Mouse (Mus musculus): ENCODE measurements around the gene Trpv3. TPM values are rescaled to one million over a fixed set of nuclear protein-coding genes. Genes with fewer than 3 reads are reported as not detected.

Trpv3 gene
- polyA plus RNA-seq, 1 experiment from 2014 or later = 0.03 TPM

DNA sequence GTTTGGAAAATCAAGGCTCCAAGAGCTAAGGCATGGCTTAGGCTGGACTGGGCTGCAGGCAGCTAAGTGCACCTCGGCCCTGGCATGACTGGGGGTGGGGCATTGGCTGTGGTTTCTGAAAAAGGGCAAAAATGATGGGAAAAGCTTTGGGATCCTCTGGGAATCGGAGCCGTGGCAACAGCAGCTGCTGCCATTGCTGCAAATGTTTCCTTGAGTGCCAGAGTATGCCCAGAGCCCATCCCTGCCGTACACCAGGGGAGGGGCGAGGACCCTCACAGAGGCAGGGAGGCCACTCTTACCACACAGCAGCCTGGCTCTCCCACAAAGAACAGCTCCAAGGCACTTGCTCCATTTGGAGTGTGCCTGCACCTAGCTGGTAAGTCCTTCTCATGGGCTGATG lies 33.2 kb upstream of the Trpv3 start, which contains the start of gene Trpv1:
Gene Trpv1, plus strand, starts transcription at position 301 of the 400 bp plus-strand sequence.
- ATAC-seq (ENCODE audit: low FRiP score) (no peak), DNase-seq (ENCODE audit: low spot score) (no peak)
- H3K4me1 ChIP-seq (replicated peaks; ENCODE audit: control insufficient read depth, insufficient read depth, low read length) = no peaks in the 10 kb centered on the region
- H3K9me3 ChIP-seq (ENCODE audit: control insufficient read depth, low read length) = no peaks in the 10 kb centered on the region
- H3K4me3 ChIP-seq (ENCODE audit: low read depth, low read length) = no peak within 1 kb of the TSS
- H3K27ac ChIP-seq (ENCODE audit: low read depth, low read length) = no peak within 1 kb of the TSS
- H3K4me2 ChIP-seq (replicated peaks; ENCODE audit: low read depth, low read length) = no peak within 1 kb of the TSS
- H3K36me3 ChIP-seq (ENCODE audit: control insufficient read depth, insufficient read depth, low read length) = no peaks in the 10 kb centered on the region
- H3K9ac ChIP-seq (ENCODE audit: low read depth, low read length) = no peak within 1 kb of the TSS
- WGBS = 87% methylated on average over 5 of the region's 5 CpGs
- H3K27me3 ChIP-seq (ENCODE audit: control insufficient read depth, insufficient read depth, low read length) = no peaks in the 10 kb centered on the region

DNA sequence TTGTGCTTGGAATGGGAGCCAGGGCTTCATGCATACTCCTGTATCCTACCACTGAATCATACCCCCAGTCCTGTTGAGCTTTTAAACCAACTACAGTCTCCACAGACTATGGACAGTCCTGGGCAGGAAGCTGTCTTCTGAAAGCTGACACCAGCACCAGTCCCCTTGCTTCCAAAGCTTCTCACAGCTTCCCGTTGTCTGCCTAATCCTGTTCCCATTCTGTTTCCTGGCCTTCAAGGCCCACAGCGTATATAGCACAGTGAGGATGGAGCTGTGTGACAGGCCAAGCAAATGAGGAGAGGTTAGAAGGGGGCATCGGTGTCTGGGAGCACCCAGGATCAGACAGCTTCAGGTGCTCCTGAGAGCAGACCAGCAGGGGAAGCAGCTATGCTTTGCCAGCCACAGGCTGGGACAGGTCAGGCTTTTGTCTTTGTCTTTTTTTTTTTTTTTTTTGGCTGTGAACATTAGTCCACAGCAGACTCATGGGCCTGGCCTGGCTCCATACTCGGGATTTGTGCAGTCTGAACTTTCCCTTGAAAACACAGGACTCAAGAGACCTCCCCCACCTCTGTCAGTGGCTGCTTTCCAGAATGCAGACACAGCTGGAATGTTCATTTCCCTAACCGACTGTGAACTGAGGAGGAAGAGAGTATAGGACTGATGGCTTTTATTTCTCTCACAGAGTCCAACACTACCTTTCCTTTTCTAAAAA lies 31.0 kb upstream of the Trpv3 start:
- Histone ChIP-seq H3K27me3 (ENCODE audit: control insufficient read depth, insufficient read depth, low read length) (no peaks in the 10 kb centered on the region), H3K9ac (ENCODE audit: low read depth, low read length) (no peak overlapping the region), H3K36me3 (ENCODE audit: control insufficient read depth, insufficient read depth, low read length) (no peaks in the 10 kb centered on the region), H3K27ac (ENCODE audit: low read depth, low read length) (no peak overlapping the region), H3K4me3 (ENCODE audit: low read depth, low read length) (no peak overlapping the region), H3K4me1 (replicated peaks; ENCODE audit: control insufficient read depth, insufficient read depth, low read length) (no peaks in the 10 kb centered on the region), H3K9me3 (ENCODE audit: control insufficient read depth, low read length) (no peaks in the 10 kb centered on the region), H3K4me2 (replicated peaks; ENCODE audit: low read depth, low read length) (no peak overlapping the region)
- WGBS = 45% methylated on average over 5 of the region's 5 CpGs
- DNase-seq (ENCODE audit: low spot score) = no peak
- ATAC-seq (ENCODE audit: low FRiP score) = no peak

DNA sequence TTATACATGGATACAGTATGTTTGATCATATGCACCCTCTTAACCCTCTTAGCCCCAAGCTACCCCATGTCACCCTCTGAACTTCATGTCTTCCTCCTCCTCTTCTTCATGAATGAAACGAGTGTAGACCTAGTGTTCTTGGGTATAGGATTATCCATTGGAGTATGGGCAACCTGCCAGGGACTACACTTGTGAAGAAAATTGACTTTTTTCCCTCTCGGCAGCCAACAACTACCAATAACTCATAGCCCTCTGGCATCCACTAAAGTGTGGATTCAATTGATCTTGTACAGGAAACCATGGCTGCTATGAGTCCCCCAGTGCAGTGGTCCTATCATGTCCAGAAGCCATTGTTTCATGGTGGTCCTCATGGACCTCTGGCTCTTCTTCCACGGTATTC lies 30.5 kb upstream of the Trpv3 start:
- Histone ChIP-seq H3K27ac (ENCODE audit: low read depth, low read length) (no peak overlapping the region), H3K9ac (ENCODE audit: low read depth, low read length) (no peak overlapping the region), H3K27me3 (ENCODE audit: control insufficient read depth, insufficient read depth, low read length) (no peaks in the 10 kb centered on the region), H3K36me3 (ENCODE audit: control insufficient read depth, insufficient read depth, low read length) (no peaks in the 10 kb centered on the region), H3K9me3 (ENCODE audit: control insufficient read depth, low read length) (no peaks in the 10 kb centered on the region), H3K4me1 (replicated peaks; ENCODE audit: control insufficient read depth, insufficient read depth, low read length) (no peaks in the 10 kb centered on the region), H3K4me2 (replicated peaks; ENCODE audit: low read depth, low read length) (no peak overlapping the region), H3K4me3 (ENCODE audit: low read depth, low read length) (no peak overlapping the region)
- 82% methylated on average over 3 of the region's 3 CpGs for WGBS
- DNase-seq (ENCODE audit: low spot score) (no peak), ATAC-seq (ENCODE audit: low FRiP score) (no peak)

DNA sequence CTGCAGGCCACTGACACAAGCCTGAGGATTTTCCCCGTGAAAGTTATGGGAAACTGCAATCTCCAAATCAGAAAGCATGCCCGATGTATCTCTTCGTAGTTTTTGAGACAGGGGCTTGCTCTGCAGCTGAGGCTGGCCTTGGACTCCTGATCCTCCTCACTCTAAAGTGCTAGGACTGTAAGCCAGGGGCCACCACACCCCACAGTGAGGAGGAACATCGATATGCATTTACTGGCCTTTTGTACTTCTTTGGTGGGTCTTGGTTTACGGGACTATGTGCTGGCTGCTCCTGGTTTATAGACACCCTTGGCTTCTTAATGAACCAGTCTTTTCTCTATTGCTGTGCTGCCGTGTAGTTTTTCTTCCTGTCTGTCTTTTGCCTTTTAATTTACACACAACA lies 25.0 kb upstream of the Trpv3 start:
- 87% methylated on average over 6 of the region's 6 CpGs for WGBS
- Histone ChIP-seq H3K36me3 (ENCODE audit: control insufficient read depth, insufficient read depth, low read length) (no peaks in the 10 kb centered on the region), H3K27me3 (ENCODE audit: control insufficient read depth, insufficient read depth, low read length) (no peaks in the 10 kb centered on the region)

DNA sequence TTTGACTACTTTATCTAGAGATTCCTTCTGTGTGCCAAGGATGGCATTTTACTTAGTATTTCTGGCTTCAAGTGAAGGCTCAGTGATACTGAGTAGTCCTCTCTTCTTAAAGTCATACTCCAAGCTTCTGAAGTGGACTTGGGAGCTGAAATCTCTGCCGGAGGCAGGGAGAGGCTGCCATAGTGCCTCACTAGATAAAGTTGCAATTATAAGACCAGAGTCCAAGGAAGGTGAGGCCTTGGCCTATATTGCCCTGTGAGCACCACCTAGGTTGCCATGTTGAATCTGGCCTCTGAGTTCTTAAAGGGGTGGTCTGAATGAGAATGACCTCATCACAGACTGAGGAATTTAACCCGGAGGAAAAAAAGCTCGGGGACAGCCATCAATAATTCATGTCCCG lies 24.4 kb upstream of the Trpv3 start:
- Histone ChIP-seq H3K27me3 (ENCODE audit: control insufficient read depth, insufficient read depth, low read length) (no peaks in the 10 kb centered on the region), H3K9me3 (ENCODE audit: control insufficient read depth, low read length) (no peaks in the 10 kb centered on the region), H3K36me3 (ENCODE audit: control insufficient read depth, insufficient read depth, low read length) (no peaks in the 10 kb centered on the region), H3K4me1 (replicated peaks; ENCODE audit: control insufficient read depth, insufficient read depth, low read length) (no peaks in the 10 kb centered on the region), H3K9ac (ENCODE audit: low read depth, low read length) (no peak overlapping the region), H3K4me3 (ENCODE audit: low read depth, low read length) (no peak overlapping the region), H3K4me2 (replicated peaks; ENCODE audit: low read depth, low read length) (no peak overlapping the region), H3K27ac (ENCODE audit: low read depth, low read length) (no peak overlapping the region)
- 88% methylated on average over 4 of the region's 4 CpGs for WGBS
- ATAC-seq (ENCODE audit: low FRiP score) = no peak
- DNase-seq (ENCODE audit: low spot score) = no peak

More for the DNA sequence above, 25.0 kb upstream of the Trpv3 start:
- no peak overlapping the region for H3K9ac ChIP-seq (ENCODE audit: low read depth, low read length)
- no peak for DNase-seq (ENCODE audit: low spot score)
- H3K4me3 ChIP-seq (ENCODE audit: low read depth, low read length) = no peak overlapping the region
- no peak overlapping the region for H3K27ac ChIP-seq (ENCODE audit: low read depth, low read length)
- no peak for ATAC-seq (ENCODE audit: low FRiP score)
- H3K9me3 ChIP-seq (ENCODE audit: control insufficient read depth, low read length) = no peaks in the 10 kb centered on the region
- no peak overlapping the region for H3K4me2 ChIP-seq (replicated peaks; ENCODE audit: low read depth, low read length)
- H3K4me1 ChIP-seq (replicated peaks; ENCODE audit: control insufficient read depth, insufficient read depth, low read length) = no peaks in the 10 kb centered on the region

DNA sequence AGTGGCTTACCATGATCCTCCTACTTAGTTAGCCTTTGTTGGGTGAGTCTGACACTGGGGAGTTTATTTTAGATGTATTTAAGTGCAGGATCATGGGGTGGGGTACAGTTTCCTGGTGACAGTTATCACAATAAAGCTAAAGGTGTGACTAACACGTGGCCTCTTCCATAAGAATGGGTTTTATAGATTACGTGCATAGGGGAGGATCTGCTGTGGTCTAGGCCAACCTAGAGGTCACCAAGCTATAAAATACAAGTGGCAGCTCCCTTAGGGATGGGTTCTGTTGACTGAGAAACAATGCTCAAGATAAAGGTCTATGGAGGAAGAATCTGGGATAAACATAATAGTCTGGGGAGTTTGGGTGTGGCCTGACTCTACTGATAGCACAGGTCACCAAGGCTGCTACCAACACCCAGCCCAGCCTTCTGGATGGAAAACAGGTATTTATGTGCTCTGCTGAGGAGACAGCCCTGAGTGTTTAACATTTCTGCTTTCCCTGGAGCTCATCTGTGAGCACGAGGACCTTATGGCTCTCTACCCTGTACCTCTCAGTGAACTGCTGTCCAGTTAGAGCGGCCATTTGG lies 9.7 kb upstream of the Trpv3 start:
- no peaks in the 10 kb centered on the region for H3K36me3 ChIP-seq (ENCODE audit: control insufficient read depth, insufficient read depth, low read length)

DNA sequence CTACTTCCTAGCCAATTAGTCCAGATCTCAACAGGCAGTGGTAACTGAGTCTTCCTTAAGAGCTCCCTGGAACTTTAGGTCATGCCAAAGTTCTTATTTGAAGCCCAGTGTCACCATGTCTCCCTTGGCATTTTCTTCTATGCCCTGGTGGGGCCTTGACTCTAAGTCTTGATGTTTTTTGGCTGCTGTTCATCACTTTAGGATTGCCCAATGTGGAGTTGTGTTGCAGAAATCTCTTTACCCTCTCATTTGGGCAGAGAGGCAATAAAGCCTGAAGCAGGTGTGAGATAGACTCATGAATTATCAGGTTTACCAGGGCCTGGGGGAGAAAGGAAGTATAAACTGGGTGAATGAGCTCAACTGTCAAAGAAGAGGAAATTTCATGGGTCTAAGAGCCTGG lies 8.5 kb upstream of the Trpv3 start:
- ATAC-seq (ENCODE audit: low FRiP score) (no peak), DNase-seq (ENCODE audit: low spot score) (no peak)
- Histone ChIP-seq H3K9ac (ENCODE audit: low read depth, low read length) (no peak overlapping the region), H3K4me3 (ENCODE audit: low read depth, low read length) (no peak overlapping the region), H3K27ac (ENCODE audit: low read depth, low read length) (no peak overlapping the region), H3K36me3 (ENCODE audit: control insufficient read depth, insufficient read depth, low read length) (no peaks in the 10 kb centered on the region), H3K27me3 (ENCODE audit: control insufficient read depth, insufficient read depth, low read length) (no peaks in the 10 kb centered on the region), H3K4me1 (replicated peaks; ENCODE audit: control insufficient read depth, insufficient read depth, low read length) (no peaks in the 10 kb centered on the region), H3K9me3 (ENCODE audit: control insufficient read depth, low read length) (no peaks in the 10 kb centered on the region), H3K4me2 (replicated peaks; ENCODE audit: low read depth, low read length) (no peak overlapping the region)

More for the DNA sequence above, 9.7 kb upstream of the Trpv3 start:
- Histone ChIP-seq H3K9me3 (ENCODE audit: control insufficient read depth, low read length) (no peaks in the 10 kb centered on the region), H3K4me3 (ENCODE audit: low read depth, low read length) (no peak overlapping the region), H3K4me1 (replicated peaks; ENCODE audit: control insufficient read depth, insufficient read depth, low read length) (no peaks in the 10 kb centered on the region), H3K27me3 (ENCODE audit: control insufficient read depth, insufficient read depth, low read length) (no peaks in the 10 kb centered on the region), H3K4me2 (replicated peaks; ENCODE audit: low read depth, low read length) (no peak overlapping the region), H3K27ac (ENCODE audit: low read depth, low read length) (no peak overlapping the region), H3K9ac (ENCODE audit: low read depth, low read length) (no peak overlapping the region)
- no peak for DNase-seq (ENCODE audit: low spot score)
- ATAC-seq (ENCODE audit: low FRiP score) = no peak
- WGBS = 76% methylated on average over 4 of the region's 4 CpGs

DNA sequence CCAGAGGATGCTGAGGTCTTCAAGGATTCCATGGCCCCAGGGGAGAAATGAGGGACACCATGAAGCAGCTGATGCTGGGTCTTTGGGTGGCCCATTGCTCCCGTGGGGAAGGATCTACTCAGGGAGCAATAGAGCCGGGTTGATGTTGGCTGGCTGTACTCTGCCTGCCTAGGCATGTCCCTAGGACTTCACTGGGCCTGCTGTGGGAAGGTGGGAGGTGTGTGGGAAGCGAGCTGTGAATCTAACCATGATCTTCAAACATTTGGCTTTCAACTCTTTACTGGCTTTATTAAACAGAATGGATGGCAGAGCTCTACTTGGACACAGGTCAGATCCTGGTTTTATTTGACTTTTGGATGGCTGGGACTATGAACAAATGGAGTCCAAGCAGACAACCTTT lies 6.7 kb upstream of the Trpv3 start:
- DNase-seq (ENCODE audit: low spot score) = no peak
- H3K27me3 ChIP-seq (ENCODE audit: control insufficient read depth, insufficient read depth, low read length) = no peaks in the 10 kb centered on the region
- no peak overlapping the region for H3K27ac ChIP-seq (ENCODE audit: low read depth, low read length)
- WGBS = 74% methylated on average over 3 of the region's 3 CpGs
- H3K4me1 ChIP-seq (replicated peaks; ENCODE audit: control insufficient read depth, insufficient read depth, low read length) = no peaks in the 10 kb centered on the region
- H3K4me2 ChIP-seq (replicated peaks; ENCODE audit: low read depth, low read length) = no peak overlapping the region
- no peaks in the 10 kb centered on the region for H3K36me3 ChIP-seq (ENCODE audit: control insufficient read depth, insufficient read depth, low read length)
- ATAC-seq (ENCODE audit: low FRiP score) = no peak
- no peaks in the 10 kb centered on the region for H3K9me3 ChIP-seq (ENCODE audit: control insufficient read depth, low read length)
- H3K9ac ChIP-seq (ENCODE audit: low read depth, low read length) = no peak overlapping the region
- no peak overlapping the region for H3K4me3 ChIP-seq (ENCODE audit: low read depth, low read length)

DNA sequence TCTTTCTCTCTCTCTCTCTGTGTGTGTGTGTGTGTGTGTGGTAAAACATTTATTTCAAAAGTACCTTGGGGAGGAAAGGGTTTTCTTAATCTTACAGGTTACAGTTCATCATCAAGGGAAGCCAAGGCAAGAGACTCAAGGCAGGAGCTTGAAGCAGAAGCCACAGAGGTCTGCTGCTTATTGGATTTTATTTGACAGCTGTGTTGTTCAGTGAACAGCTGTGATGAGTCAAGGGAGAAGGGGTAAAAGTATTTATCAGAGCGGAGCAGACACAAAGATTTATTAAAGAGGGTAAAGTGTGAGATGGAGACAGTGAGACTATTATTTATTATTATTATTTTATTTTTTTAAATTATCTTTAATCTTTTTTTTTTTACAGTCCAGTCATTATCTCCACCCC lies 5.8 kb upstream of the Trpv3 start:
- WGBS = 88% methylated on average over 1 of the region's 1 CpGs
- ATAC-seq (ENCODE audit: low FRiP score) = no peak
- H3K27ac ChIP-seq (ENCODE audit: low read depth, low read length) = no peak overlapping the region

More for the DNA sequence above, 5.8 kb upstream of the Trpv3 start:
- Histone ChIP-seq H3K9ac (ENCODE audit: low read depth, low read length) (no peak overlapping the region), H3K4me1 (replicated peaks; ENCODE audit: control insufficient read depth, insufficient read depth, low read length) (no peaks in the 10 kb centered on the region), H3K36me3 (ENCODE audit: control insufficient read depth, insufficient read depth, low read length) (no peaks in the 10 kb centered on the region), H3K4me2 (replicated peaks; ENCODE audit: low read depth, low read length) (no peak overlapping the region), H3K27me3 (ENCODE audit: control insufficient read depth, insufficient read depth, low read length) (no peaks in the 10 kb centered on the region), H3K4me3 (ENCODE audit: low read depth, low read length) (no peak overlapping the region), H3K9me3 (ENCODE audit: control insufficient read depth, low read length) (no peaks in the 10 kb centered on the region)
- no peak for DNase-seq (ENCODE audit: low spot score)

All from hindbrain, embryonic 11.5 days (tissue).